Mouse (Mus musculus) induced T-regulatory cell, adult 2 months (primary cell): ENCODE data around the gene Pmf1.
A peak's percentile ranks its signal among the peaks of the same experiment; 100 is the strongest.
"Not testable (repeated sequence)": the region's sequence is repeated elsewhere in the genome, so short reads cannot be mapped to it uniquely, and the experiment has no call there.

ENCODE experiments used
- DNase-seq: peaks from one replicate; pipeline ENCODE4 v3.0.0-alpha.2; 2012; ENCODE audit warnings: low read depth

Pmf1 gene

GRCm38 (mm10) chr3:88439582-88439981, 29.5 kb upstream of the Pmf1 start:
- DNase-seq: no peak

DNA sequence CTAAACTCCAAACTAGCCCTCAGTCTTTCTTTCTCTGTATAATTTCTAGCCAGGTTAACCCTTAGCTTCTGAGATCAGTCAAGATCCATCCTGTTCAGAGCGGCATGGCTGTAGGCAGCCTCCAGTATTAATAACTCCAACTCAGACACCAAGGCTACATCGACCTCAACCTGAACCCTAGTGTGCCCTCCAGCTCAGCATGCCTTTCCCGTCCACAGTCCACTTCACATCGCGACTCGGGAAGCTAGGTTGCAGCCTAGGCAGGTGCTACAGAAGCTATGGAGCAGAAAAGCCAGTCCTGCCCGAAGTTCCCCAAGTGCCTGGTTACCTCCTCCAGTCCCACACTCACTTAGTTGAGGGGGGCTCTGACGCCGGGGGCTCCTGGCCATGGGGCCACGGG, 27.3 kb upstream of the Pmf1 start:
- DNase-seq: no peak

DNA sequence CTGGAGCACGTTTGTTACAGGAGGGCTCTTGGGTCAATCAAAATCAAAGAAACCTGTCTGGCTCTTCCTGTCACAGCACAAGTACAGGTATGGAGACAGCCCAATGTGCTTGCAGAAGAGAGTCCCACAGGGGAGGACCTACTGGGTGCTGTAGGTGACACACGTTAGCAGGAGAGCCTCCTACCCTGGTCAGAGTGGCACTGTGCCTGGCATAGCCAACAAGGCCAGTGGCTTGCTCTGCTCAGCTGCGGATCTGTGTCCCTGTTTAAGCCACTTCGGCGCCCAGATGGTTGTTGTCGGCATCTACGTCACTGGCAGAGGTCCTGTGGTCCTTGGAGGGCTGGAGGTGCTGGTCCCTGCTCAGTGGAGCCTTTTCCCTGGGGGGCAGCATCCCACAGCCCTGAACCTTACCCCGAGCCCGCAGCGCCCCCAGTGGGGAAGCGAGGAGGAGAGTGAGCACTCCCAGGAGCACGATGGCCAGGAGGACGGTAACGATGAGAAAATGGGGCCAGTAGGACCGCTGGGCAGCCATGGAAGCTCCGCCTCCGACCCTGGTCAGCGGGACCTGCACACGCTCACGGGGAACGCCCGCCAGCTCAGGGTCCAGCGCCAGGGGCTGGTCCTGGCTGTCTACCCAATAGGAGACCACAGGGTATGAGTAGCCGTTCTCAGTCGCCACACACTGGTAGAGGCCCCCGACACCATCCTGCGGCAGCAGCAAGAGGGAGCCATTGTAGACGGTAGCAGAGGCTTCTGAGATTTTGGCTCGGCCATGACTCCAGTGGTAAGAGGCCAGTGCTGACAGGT, 26.5 kb upstream of the Pmf1 start:
- no peak for DNase-seq

DNA sequence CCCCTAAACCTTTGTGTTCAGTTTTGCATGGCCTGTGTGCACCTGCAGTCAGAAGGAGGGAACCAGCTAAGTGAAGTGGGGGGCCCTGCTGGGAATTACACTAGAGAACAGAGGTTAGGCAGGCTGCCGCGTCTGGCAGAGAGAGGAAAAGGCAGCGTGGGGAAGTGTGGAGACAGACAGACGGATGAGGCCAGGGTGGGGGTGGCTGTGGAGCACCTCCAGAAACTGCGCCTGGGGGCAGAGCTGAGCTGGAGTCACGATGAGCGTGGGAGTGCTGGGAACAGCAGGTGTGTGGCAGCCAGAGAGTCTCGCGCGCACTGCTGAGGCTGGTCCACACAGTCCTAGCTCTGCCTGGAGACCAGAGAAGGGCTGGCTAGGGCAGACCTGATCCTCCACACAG, 25.4 kb upstream of the Pmf1 start:
- no peak for DNase-seq

DNA sequence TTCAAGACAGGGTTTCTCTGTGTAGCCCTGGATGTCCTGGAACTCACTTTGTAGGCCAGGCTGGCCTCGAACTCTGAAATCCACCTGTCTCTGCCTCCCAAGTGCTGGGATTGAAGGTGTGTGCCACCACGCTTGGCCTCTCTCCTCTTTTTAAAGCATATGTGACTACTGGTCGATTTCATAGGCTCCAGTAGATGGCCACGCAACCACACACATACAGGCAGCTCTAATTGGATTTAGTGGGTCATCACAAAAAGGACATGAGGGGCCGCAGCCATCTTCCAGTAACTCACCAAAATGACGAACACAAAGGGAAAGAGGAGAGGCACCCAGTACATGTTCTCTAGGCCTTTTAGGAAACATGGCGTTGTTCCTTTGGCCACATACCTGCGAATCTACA, 18.5 kb upstream of the Pmf1 start:
- not testable (repeated sequence) for DNase-seq

GRCm38 (mm10) chr3:88427342-88427905, 17.3 kb upstream of the Pmf1 start:
- no peak for DNase-seq

GRCm38 (mm10) chr3:88425708-88426420, 15.7 kb upstream of the Pmf1 start:
- DNase-seq: no peak

- DNase-seq: no peak
These were observed 15.2 kb upstream of the Pmf1 start for GRCm38 (mm10) chr3:88425330-88425689.

DNA sequence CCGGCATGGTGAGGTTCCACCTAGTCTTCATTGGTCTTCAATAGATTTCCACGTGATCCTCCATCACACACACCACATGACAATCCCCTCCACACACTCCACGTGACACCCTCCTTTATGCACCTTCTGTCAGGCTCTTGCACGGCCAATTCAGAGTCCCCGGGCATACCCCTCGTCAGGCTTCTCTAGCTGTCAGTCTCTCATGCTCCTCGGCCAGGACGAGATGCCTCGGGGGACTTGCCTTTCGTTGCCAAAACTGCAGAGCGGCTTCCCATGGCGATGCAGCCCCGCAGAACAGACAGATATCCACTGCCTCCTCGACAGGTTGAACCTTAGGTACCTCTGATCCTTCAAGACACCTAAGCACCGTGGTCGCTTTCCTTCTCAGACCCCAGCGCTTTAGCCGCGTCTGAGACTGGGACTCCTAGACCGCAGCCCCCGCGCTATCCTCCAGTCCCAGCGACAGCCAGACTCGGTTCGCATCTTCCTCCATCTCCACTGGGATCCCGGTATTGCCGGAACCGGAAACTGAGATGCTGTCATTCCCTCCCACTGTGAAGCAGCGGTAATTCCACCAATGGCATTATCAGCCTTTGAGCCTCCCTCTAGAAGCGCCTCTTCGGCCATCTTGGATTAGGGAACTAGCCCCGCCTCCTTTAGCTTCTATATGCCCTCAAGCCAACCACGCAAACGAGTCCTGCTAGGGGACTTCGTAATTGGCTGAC, 14.6 kb upstream of the Pmf1 start, which contains the start of gene Slc25a44:
Gene Slc25a44, minus strand, starts transcription at position 535 of the 725 bp plus-strand sequence.
- peak; percentile 99 for DNase-seq

DNA sequence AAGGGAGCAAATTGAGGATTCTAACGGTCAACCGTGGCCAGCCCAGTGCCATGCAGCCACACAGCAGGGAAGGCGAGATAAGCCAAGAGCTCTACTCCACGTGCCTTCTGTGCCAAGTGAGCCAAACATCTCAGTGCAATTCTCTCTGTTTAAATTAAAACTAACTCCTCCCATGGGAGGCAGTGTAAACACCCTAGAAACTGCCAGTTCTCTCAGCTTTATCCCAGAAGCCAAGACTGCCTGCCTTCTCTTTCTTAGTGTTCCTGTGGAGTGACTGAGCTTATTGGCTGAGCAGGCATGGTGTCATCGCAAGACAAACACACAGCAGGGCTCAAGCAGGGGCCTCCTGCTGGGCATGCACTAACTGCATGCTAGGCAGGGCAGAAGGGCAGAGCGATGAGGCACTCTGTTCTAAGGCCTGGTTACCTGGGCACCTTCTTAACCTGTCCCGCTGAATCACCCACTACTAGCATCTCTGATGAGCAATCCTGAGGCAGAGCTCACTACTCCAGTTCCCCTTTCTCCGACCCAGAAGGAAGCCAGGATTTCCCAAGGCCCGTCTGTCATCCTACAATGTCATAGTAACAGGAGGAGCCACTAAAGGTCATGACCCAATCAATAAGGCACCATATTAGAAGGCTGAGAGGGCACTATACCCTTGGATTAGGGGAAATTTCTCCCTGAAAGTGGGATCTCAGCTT, 12.0 kb upstream of the Pmf1 start:
- no peak for DNase-seq

GRCm38 (mm10) chr3:88420771-88421170, 10.6 kb upstream of the Pmf1 start:
- DNase-seq: no peak

DNA sequence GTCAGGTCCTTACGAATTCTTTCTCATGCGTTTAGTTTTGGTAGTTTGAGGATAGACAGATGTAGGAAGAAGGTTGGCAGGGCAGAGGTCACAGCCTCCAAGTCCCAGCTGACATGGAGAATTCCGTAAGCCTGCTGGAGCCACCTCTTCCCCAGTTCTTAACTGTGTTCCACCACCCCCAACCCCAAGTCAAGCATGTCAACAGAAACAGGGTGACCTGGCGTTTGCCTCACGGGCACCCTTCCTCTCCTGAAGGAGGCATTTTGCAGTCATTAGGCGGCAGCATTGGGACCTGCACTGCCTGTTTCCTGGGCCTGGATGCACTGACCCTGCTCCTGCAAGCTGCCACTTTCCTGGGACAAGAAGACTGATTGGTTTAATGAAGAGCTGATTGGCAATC, 7.9 kb upstream of the Pmf1 start:
- DNase-seq: no peak

GRCm38 (mm10) chr3:88415668-88416067, 5.5 kb upstream of the Pmf1 start:
- DNase-seq: no peak

- no peak for DNase-seq
These were observed 2.5 kb upstream of the Pmf1 start for GRCm38 (mm10) chr3:88412636-88413035.

DNA sequence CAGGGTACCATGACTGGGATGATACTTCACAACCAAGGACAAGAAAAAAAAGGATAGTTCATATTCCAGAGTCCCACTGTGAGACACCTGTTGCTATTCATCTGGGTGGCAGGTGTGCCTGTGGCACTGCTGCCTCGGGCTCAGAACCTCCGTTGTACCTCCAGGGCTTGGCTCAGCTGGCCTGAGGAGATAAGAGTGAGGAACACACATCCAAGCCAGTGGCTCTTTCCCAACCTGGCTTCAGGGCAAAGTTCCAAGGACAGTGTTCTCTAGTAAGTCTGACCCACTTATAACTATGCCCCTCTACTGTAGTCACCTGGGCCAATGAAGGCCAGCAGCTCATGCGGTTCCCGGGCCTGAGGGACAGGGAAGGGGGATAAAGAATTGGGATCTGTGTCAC, 1.6 kb upstream of the Pmf1 start:
- DNase-seq: no peak

- no peak for DNase-seq
These were observed 507 bp upstream of the Pmf1 start for GRCm38 (mm10) chr3:88410645-88411031.

DNA sequence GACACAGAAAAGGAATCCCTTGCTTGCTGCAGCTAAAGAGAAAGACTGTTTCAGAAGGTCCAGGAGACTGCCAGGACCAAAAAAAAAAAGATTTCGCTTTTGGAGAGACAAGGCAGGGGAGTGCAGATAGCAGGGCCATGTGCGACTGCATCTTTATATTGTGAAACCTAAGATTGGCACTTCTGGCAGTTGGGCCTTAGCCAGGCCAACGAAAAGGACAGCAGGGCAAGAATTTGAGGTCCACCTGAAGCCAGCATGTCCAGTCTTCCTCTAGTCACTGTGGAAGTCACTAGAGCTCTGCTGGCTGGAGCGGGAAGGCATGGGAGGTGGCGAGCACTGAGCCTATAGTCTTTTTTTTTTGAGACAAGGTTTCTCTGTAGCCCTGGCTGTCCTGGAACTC, 1.2 kb downstream of the Pmf1 start:
- no peak for DNase-seq

DNA sequence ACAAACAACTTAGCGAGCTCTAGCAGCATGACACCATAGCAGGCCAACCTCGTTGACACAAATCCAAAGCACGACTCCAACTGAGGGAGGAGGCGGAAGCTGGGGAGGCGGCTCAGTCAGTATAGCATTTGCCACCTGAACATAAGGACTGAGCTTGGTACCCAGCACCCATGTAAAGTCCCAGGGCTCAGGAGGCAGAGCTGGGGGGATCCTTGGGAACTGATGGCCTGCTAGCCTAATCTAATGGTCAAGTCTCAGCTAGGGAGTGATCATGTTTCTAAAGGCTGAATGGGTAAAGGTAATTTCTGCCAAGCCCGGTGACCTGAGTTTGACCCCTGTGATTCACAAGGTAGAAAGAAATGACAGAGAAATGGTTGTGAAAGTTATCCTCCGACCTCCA, 2.6 kb downstream of the Pmf1 start:
- no peak for DNase-seq

DNA sequence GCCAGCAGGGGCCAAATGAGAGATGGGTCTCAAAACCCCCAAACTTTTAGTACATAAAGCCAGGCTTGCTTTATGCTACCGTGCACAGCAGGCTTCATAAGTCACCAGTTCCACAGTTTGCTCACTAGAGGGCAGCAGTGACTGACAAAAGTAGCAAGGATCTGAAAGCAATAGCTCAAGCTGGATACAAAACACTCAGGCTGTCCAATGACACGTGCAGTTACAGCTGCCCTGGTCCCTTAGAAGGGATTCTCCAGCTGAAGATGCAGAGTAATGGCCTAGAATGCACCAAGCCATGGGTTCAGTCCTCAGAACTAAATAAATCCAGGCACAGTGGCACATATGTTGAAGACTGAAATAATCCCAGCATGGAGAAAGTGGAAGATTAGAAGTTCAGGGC, 3.0 kb downstream of the Pmf1 start:
- DNase-seq: peak; percentile 92

GRCm38 (mm10) chr3:88403522-88404230, 6.5 kb downstream of the Pmf1 start:
- no peak for DNase-seq

DNA sequence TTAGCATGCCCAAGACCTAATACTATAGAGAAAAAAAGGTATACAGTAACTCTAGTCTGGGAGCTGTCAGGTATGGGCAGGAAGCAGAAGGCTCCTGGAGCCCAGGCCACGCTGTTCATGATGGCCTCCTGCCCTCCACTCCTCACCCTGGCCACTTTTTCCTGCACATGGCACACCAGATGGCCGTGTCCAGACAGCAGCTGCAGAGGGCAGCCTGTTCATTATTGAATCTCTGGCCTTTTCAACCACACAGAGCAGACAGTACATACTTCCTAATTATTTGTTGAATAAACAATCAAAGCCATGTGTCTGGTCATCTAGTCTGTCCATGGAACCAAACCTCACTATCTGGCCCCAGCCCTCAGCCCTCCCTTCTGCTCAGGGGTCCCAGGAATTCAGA, 11.5 kb downstream of the Pmf1 start:
- DNase-seq: no peak
